Mouse (Mus musculus) lung, adult 2 months (tissue): ENCODE data around the gene Aplnr.

Source experiments
- CTCF ChIP-seq: fragments of 200-500 bp; IDR thresholded peaks from 2 replicates; pipeline ENCODE4 v1.5.1; 2011; ENCODE audit warnings: mild to moderate bottlenecking, low read length, control low read depth; ENCODE audit not compliant: insufficient read depth
- POLR2A ChIP-seq: fragments of 200-500 bp; IDR thresholded peaks from 2 replicates; pipeline ENCODE4 v1.6.1; 2011; ENCODE audit warnings: low read depth, mild to moderate bottlenecking, control low read depth, low read length, borderline replicate concordance; ENCODE audit errors: extremely low read depth

DNA sequence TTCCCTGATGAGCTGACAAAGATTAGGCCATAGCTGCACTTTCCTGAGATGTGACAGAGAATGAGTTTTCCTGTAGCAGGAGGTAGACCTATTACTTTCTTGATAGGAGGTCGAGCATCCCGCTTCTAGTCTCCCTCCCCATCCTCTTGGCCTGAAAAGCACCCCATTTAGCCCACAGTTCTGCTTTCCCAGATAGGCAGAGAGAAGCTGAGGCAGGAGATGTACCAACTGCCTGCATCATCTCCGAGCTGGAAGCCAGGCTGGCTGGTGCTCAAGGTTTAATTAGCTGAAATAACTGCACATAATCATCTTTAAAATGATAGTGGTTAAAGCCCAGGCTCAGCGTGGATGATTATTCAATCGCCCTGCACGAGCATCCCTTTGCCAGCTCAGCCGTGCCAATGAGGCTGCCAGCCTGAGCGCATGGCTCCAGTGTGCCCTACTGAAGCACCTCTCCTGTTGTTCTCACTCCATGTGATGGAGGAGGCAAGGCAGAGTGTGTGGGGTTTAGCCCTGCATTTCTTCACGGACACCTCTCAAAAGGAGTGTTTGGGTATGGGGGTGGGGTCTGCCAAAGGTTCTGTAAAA lies 25.6 kb upstream of the Aplnr start:
- TF ChIP-seq CTCF (no peak), POLR2A (no peak)
